Mouse (Mus musculus): ENCODE measurements around the gene Susd6. TPM values are rescaled to one million over a fixed set of nuclear protein-coding genes. Genes with fewer than 3 reads are reported as not detected.
A peak's percentile ranks its signal among the peaks of the same experiment; 100 is the strongest.

Susd6 gene
- polyA plus RNA-seq, 1 experiment = 57.0 TPM

GRCm38 (mm10) chr12:80828951-80829350 lies 38.6 kb downstream of the Susd6 start:
- no peaks in the 10 kb centered on the region for H3K4me1 ChIP-seq (ENCODE audit: control insufficient read depth, insufficient read depth, low read length)

GRCm38 (mm10) chr12:80830211-80830610 lies 39.9 kb downstream of the Susd6 start:
- Histone ChIP-seq H3K4me1 (ENCODE audit: control insufficient read depth, insufficient read depth, low read length) (peaks cover 2% of the 10 kb centered on the region), H3K36me3 (ENCODE audit: control insufficient read depth, insufficient read depth, low read length, poor library complexity, severe bottlenecking) (peaks cover 45% of the 10 kb centered on the region), H3K9ac (ENCODE audit: low read depth, poor library complexity, severe bottlenecking) (no peak overlapping the region), H3K27ac (ENCODE audit: insufficient read depth, low read length) (peak overlapping the region; percentile 16; the same call in 1 of the 2 replicates), H3K27me3 (ENCODE audit: control insufficient read depth, insufficient read depth, low read length, poor library complexity, severe bottlenecking) (no peaks in the 10 kb centered on the region), H3K4me3 (ENCODE audit: low read depth, low read length) (no peak overlapping the region), H3K9me3 (replicated peaks; ENCODE audit: control insufficient read depth, insufficient read depth, low read length, poor library complexity, severe bottlenecking) (no peaks in the 10 kb centered on the region)
- TF ChIP-seq POLR2A (IDR thresholded peaks at IDR 0.05; ENCODE audit: insufficient read depth, low read length) (no peak), EP300 (IDR thresholded peaks at IDR 0.05; ENCODE audit: insufficient read depth, low read depth, low read length) (no peak), CTCF (IDR thresholded peaks at IDR 0.05; ENCODE audit: low read depth, low read length) (no peak)

More at GRCm38 (mm10) chr12:80828951-80829350, 38.6 kb downstream of the Susd6 start:
- TF ChIP-seq EP300 (IDR thresholded peaks at IDR 0.05; ENCODE audit: insufficient read depth, low read depth, low read length) (no peak), CTCF (IDR thresholded peaks at IDR 0.05; ENCODE audit: low read depth, low read length) (no peak)
- no peak overlapping the region for H3K27ac ChIP-seq (ENCODE audit: insufficient read depth, low read length)
- peaks cover 45% of the 10 kb centered on the region for H3K36me3 ChIP-seq (ENCODE audit: control insufficient read depth, insufficient read depth, low read length, poor library complexity, severe bottlenecking)
- no peaks in the 10 kb centered on the region for H3K27me3 ChIP-seq (ENCODE audit: control insufficient read depth, insufficient read depth, low read length, poor library complexity, severe bottlenecking)
- no peak overlapping the region for H3K4me3 ChIP-seq (ENCODE audit: low read depth, low read length)
- no peak overlapping the region for H3K9ac ChIP-seq (ENCODE audit: low read depth, poor library complexity, severe bottlenecking)
- H3K9me3 ChIP-seq (replicated peaks; ENCODE audit: control insufficient read depth, insufficient read depth, low read length, poor library complexity, severe bottlenecking) = no peaks in the 10 kb centered on the region

- Histone ChIP-seq H3K9me3 (replicated peaks; ENCODE audit: control insufficient read depth, insufficient read depth, low read length, poor library complexity, severe bottlenecking) (no peaks in the 10 kb centered on the region), H3K4me3 (ENCODE audit: low read depth, low read length) (no peak overlapping the region), H3K27me3 (ENCODE audit: control insufficient read depth, insufficient read depth, low read length, poor library complexity, severe bottlenecking) (no peaks in the 10 kb centered on the region), H3K27ac (ENCODE audit: insufficient read depth, low read length) (no peak overlapping the region), H3K9ac (ENCODE audit: low read depth, poor library complexity, severe bottlenecking) (no peak overlapping the region), H3K36me3 (ENCODE audit: control insufficient read depth, insufficient read depth, low read length, poor library complexity, severe bottlenecking) (peaks cover 45% of the 10 kb centered on the region), H3K4me1 (ENCODE audit: control insufficient read depth, insufficient read depth, low read length) (peaks cover 2% of the 10 kb centered on the region)
- TF ChIP-seq EP300 (IDR thresholded peaks at IDR 0.05; ENCODE audit: insufficient read depth, low read depth, low read length) (no peak), CTCF (IDR thresholded peaks at IDR 0.05; ENCODE audit: low read depth, low read length) (no peak), POLR2A (IDR thresholded peaks at IDR 0.05; ENCODE audit: insufficient read depth, low read length) (no peak)
These were observed 40.5 kb downstream of the Susd6 start for GRCm38 (mm10) chr12:80830820-80831219.

- Histone ChIP-seq H3K4me1 (ENCODE audit: control insufficient read depth, insufficient read depth, low read length) (peaks cover 2% of the 10 kb centered on the region), H3K9ac (ENCODE audit: low read depth, poor library complexity, severe bottlenecking) (no peak overlapping the region), H3K27me3 (ENCODE audit: control insufficient read depth, insufficient read depth, low read length, poor library complexity, severe bottlenecking) (no peaks in the 10 kb centered on the region), H3K36me3 (ENCODE audit: control insufficient read depth, insufficient read depth, low read length, poor library complexity, severe bottlenecking) (peaks cover 45% of the 10 kb centered on the region), H3K27ac (ENCODE audit: insufficient read depth, low read length) (no peak overlapping the region), H3K4me3 (ENCODE audit: low read depth, low read length) (no peak overlapping the region), H3K9me3 (replicated peaks; ENCODE audit: control insufficient read depth, insufficient read depth, low read length, poor library complexity, severe bottlenecking) (no peaks in the 10 kb centered on the region)
- TF ChIP-seq CTCF (IDR thresholded peaks at IDR 0.05; ENCODE audit: low read depth, low read length) = no peak
- TF ChIP-seq EP300 (IDR thresholded peaks at IDR 0.05; ENCODE audit: insufficient read depth, low read depth, low read length) = no peak
- no peak for TF ChIP-seq POLR2A (IDR thresholded peaks at IDR 0.05; ENCODE audit: insufficient read depth, low read length)
These were observed 42.0 kb downstream of the Susd6 start for GRCm38 (mm10) chr12:80832313-80832712.

GRCm38 (mm10) chr12:80833541-80833940 lies 43.2 kb downstream of the Susd6 start:
- Histone ChIP-seq H3K9me3 (replicated peaks; ENCODE audit: control insufficient read depth, insufficient read depth, low read length, poor library complexity, severe bottlenecking) (no peaks in the 10 kb centered on the region), H3K4me1 (ENCODE audit: control insufficient read depth, insufficient read depth, low read length) (peaks cover 4% of the 10 kb centered on the region), H3K27me3 (ENCODE audit: control insufficient read depth, insufficient read depth, low read length, poor library complexity, severe bottlenecking) (no peaks in the 10 kb centered on the region), H3K4me3 (ENCODE audit: low read depth, low read length) (no peak overlapping the region), H3K27ac (ENCODE audit: insufficient read depth, low read length) (no peak overlapping the region), H3K36me3 (ENCODE audit: control insufficient read depth, insufficient read depth, low read length, poor library complexity, severe bottlenecking) (peaks cover 37% of the 10 kb centered on the region), H3K9ac (ENCODE audit: low read depth, poor library complexity, severe bottlenecking) (no peak overlapping the region)
- TF ChIP-seq CTCF (IDR thresholded peaks at IDR 0.05; ENCODE audit: low read depth, low read length) (no peak), EP300 (IDR thresholded peaks at IDR 0.05; ENCODE audit: insufficient read depth, low read depth, low read length) (no peak), POLR2A (IDR thresholded peaks at IDR 0.05; ENCODE audit: insufficient read depth, low read length) (no peak)

GRCm38 (mm10) chr12:80834156-80834900 lies 44.0 kb downstream of the Susd6 start:
- Histone ChIP-seq H3K27ac (ENCODE audit: insufficient read depth, low read length) (no peak overlapping the region), H3K4me1 (ENCODE audit: control insufficient read depth, insufficient read depth, low read length) (peaks cover 4% of the 10 kb centered on the region), H3K36me3 (ENCODE audit: control insufficient read depth, insufficient read depth, low read length, poor library complexity, severe bottlenecking) (peaks cover 29% of the 10 kb centered on the region), H3K9me3 (replicated peaks; ENCODE audit: control insufficient read depth, insufficient read depth, low read length, poor library complexity, severe bottlenecking) (no peaks in the 10 kb centered on the region), H3K9ac (ENCODE audit: low read depth, poor library complexity, severe bottlenecking) (no peak overlapping the region), H3K4me3 (ENCODE audit: low read depth, low read length) (no peak overlapping the region), H3K27me3 (ENCODE audit: control insufficient read depth, insufficient read depth, low read length, poor library complexity, severe bottlenecking) (no peaks in the 10 kb centered on the region)
- TF ChIP-seq CTCF (IDR thresholded peaks at IDR 0.05; ENCODE audit: low read depth, low read length) = no peak
- TF ChIP-seq POLR2A (IDR thresholded peaks at IDR 0.05; ENCODE audit: insufficient read depth, low read length) = no peak
- TF ChIP-seq EP300 (IDR thresholded peaks at IDR 0.05; ENCODE audit: insufficient read depth, low read depth, low read length) = no peak

Data from ES-Bruce4 (cell line).